Mouse (Mus musculus) T-helper 1 cell (primary cell): ENCODE results near the gene Dgki.

Experiments used
- in situ Hi-C: fragments of 300-600 bp; cut with MboI, MseI; formaldehyde crosslinking; loops from one replicate; pipeline ENCODE4 v1.15.1; 2025; ENCODE audit warnings: high pct_unique_total_duplicates

The Dgki gene

DNA sequence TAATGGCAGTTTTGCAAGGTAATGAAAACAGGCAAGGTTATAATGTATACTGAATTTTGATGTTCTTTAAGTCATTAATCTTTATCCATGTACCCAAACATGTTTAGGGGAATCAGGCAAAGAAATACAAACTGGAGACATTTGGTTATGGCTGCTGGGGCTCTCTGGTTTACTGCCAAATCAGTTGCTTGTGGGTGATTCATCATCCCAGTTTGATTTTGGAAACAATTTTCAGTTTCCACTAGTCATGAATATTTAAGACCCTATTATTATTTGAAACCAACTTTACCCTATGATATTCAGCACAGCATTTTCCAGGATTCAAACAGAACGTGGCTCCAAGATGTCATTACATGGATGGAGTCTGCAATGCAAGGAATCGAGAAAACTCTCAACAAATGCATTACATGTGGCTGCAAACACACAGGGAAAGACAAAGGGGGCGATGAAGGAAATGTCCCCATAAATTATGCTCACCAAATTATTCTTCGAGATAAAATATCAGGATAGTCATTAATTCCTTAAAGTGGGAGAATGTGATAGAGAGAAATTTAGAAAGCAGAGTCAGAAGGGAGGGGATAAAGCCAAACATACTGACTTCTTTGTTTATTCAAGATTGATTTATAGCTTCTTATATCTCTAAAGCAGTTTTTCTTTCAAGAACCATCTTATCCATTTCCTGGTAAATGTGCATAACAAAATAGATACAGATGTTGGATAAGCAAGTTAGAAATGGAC lies 481.5 kb downstream of the Dgki start:
- in situ Hi-C loops = loop anchor here (10.0 kb wide), 1 partner anchor 866 kb away; no protein-coding TSS in a partner anchor

GRCm38 (mm10) chr6:36816666-36817065 lies 483.3 kb downstream of the Dgki start:
- in situ Hi-C loops = loop anchor here (10.0 kb wide), 1 partner anchor 868 kb away; no protein-coding TSS in a partner anchor

- in situ Hi-C loops = loop anchor here (10.0 kb wide), 1 partner anchor 869 kb away; no protein-coding TSS in a partner anchor
Observed at GRCm38 (mm10) chr6:36815992-36816391, 484.0 kb downstream of the Dgki start.

DNA sequence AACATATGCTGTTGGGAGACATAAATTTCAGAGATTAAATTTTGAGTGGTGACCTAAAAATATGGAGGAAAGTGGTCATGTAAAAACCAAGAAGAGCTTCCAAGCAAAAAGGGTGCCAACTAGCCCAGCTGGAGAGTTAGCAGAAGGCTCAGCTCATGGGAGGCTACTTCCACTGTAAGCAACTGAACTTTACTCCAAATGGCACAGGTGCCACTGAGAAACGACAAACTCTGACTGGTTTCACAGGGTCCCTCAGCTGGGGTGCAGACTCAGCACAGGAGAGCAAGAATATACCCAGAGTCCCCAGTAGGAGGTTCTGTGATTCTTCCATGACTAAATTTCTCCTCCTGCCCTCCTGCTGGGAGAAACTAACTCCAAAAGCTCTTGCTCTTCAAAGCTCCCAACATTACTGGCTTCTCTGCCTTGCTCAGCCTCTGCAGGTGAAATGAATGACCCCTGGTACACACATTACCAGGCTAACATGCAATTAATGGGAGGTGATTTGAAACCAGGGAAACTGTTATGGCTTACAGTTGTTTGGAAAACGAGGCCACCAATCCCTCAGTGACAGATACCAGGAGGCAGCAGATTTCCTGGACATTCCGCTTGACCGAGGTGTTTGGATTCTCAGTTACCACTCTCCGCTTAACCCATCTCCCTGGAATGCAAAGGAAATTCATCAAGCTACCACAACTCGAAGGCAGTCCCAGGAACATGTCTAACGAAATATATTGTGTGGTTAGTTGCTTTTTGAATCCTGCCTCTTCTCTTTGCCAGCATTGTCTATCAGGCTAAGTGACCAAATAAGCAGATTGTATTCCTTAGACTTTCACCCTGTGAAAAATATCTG lies 487.1 kb downstream of the Dgki start:
- in situ Hi-C loops = loop anchor here (10.0 kb wide), 1 partner anchor 872 kb away; no protein-coding TSS in a partner anchor

GRCm38 (mm10) chr6:36810448-36810847 lies 489.5 kb downstream of the Dgki start:
- in situ Hi-C loops = loop anchor here (10.0 kb wide), 1 partner anchor 874 kb away; no protein-coding TSS in a partner anchor

DNA sequence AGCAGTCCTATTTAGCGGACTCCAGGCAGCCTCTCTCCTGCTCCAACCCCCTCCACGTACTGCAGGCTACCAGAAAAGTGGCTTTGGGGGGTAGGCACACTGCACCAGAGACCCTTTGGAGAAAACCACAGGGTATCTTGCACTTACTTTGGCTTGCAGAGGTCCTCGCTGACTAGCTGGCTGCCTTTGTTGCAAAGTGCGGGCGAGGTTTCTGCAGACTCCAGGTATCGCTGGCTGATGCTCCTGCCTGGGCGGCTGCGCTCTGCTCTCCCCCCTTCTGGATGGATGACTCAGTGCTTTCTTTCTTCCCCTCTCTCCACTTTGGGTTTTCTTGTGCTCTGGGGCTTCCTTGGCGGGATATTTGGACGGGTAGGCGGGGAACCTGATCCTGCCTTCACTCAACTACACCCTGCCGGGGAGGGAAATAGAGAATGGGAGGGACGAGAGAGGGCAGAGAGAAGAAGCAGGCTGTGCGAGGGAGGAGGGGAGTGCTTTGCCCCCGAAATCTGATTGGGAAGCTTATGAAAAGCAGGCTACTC lies 490.2 kb downstream of the Dgki start, which contains the start of gene Ptn:
TSS of gene Ptn (minus strand) at position 474 of the 539 bp plus-strand sequence.
- in situ Hi-C loops = loop anchor here (10.0 kb wide), 1 partner anchor 875 kb away; no protein-coding TSS in a partner anchor

DNA sequence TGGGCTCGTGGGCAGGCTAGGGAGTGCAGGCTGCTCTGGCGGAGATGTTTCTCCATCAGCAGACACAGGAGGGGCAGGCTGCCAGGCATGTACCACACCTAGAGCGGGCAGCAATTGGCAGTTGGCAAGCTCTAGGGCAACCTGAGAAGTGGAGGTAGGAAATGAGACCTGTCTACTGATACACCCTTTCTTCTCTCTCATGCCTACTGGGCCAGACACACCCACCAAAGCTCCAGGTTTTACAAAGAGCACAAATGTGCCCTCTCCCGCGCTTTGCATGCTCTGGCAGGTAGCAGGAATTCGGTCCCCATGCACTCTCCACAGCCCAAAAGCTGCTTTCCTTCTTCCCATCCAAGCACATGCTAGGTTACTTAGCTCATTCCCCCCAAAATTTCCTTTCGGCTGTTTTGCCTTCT lies 490.7 kb downstream of the Dgki start:
- in situ Hi-C loops = no loop called here

DNA sequence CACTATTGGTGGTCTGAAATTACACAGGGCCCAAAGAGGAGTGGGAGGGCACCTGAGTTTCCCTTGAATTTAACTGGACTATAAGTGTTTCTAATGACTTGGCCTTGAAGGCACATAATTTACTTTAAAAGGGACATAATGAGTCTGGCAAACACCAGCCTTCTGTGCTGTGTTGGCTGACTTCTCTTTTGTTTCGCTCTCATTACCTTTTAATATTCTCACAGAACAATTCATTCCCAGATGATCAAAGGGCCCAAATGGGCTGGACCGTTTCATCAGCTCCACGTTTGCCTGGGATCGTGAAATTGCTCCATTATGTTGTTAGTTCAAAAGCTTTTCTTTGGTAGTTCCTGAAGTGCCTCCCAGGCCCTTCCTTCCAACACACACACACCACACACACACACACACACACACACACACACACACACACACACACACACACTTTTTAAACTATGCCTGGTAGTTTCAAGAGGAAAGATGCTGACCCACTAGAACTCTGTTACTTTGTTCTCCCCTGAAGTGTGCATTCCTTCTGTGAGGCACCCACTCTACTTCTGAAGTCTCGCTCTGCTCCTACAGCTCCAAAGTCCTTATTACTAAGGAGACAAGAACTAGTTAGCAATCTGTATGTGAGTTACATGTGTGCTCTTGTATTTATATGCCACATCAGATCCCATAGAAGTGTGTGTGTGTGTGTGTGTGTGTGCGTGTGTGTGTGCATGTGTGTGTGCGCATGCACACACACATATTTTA lies 491.5 kb downstream of the Dgki start:
- in situ Hi-C loops = no loop called here

- in situ Hi-C loops = no loop called here
Observed at GRCm38 (mm10) chr6:36806906-36807305, 493.1 kb downstream of the Dgki start.

DNA sequence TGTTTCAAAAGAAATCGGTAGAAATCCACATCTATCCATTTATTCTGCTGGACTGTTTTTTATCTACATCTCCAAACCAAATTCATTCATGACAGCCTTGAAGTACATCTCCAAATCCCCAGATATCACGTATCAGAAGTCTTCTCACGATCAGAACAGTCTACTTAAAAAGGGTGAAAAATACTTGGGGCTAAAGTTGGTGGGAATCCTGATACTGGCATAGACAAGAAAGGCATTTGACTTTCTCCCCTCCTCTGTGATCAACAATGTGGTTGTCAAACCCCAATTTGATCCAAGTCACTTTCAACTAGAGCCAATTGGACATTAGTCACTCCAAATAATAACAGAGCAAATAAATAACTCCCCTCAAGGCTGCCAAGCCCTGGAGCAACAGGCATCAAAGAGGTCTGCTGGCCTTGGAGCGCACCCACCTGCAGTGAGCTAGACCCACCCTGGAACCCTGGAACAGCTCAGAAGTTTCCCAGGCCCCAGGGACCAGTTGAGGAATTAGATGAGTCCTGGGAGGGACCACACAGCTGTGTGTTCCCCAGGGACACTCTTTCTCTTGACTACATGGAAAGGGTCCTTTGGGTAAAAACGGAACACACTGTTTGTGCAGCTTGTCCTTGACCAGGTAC lies 499.6 kb downstream of the Dgki start:
- in situ Hi-C loops = no loop called here

DNA sequence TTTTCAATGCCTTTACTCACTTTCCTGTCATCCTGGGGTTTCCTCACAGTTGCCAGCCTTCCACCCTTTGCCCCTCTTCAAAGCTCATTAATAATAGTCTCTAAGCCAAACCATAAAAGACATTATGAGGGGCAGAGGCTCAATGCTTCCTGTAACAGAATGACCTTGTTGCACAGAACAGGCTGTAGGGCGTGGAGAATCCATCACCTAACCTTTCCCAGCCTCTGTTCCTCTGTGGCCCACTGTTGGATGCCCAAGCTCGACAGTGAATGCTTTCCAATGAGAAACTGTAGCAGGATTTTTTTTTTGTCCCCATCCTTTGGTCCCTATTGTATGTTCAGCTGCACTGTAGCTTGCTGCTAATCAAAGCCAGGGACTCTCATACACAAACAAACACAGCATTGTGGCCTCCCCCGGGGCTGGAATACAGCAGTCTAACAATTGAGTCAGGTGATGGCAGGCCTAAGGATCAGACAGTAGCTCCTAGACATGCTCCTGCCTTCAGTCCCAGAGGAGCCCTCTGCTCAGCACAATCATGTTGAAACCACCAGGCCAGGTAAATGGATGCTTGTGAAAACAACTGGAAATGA lies 502.8 kb downstream of the Dgki start:
- in situ Hi-C loops = no loop called here
